Mouse (Mus musculus) forebrain, postnatal 0 days (tissue): Measurements from ENCODE around the gene Ebna1bp2. TPM values are rescaled to one million over a fixed set of nuclear protein-coding genes. Genes with fewer than 3 reads are reported as not detected.

Experiments
- ATAC-seq: fragments of 200-750 bp; cut with Nextera tagmentation; 2 replicates; pipeline ENCODE4 v1.8.0; 2017; ENCODE audit warnings: mild to moderate bottlenecking, moderate library complexity
- DNase-seq: peaks from one replicate; pipeline ENCODE4 v3.0.0-alpha.2; 2015
- H3K27ac ChIP-seq: fragments of 300-500 bp; sonication (generic); 2 replicates; pipeline ENCODE4 v1.5.1; 2014; ENCODE audit warnings: low read depth, mild to moderate bottlenecking, antibody characterized with exemption, low read length, moderate library complexity, mixed read lengths
- H3K27me3 ChIP-seq: fragments of 300-500 bp; sonication (generic); 2 replicates; pipeline ENCODE4 v1.6.1; 2014; ENCODE audit warnings: mild to moderate bottlenecking, low read length, mixed read lengths; ENCODE audit not compliant: insufficient read depth
- H3K36me3 ChIP-seq: fragments of 300-500 bp; sonication (generic); 2 replicates; pipeline ENCODE4 v1.6.1; 2014; ENCODE audit warnings: mild to moderate bottlenecking, moderate library complexity; ENCODE audit not compliant: insufficient read depth
- H3K4me1 ChIP-seq: fragments of 300-500 bp; sonication (generic); 2 replicates; pipeline ENCODE4 v1.6.1; 2014; ENCODE audit warnings: antibody characterized with exemption; ENCODE audit not compliant: insufficient read depth
- H3K4me2 ChIP-seq: fragments of 300-500 bp; sonication (generic); 2 replicates; pipeline ENCODE4 v1.6.1; 2014; ENCODE audit warnings: low read depth, mild to moderate bottlenecking, moderate library complexity
- H3K4me3 ChIP-seq: fragments of 300-500 bp; sonication (generic); 2 replicates; pipeline ENCODE4 v1.5.1; 2014; ENCODE audit warnings: low read depth, low read length, mixed read lengths
- H3K9ac ChIP-seq: fragments of 300-500 bp; sonication (generic); 2 replicates; pipeline ENCODE4 v1.6.1; 2014; ENCODE audit warnings: mild to moderate bottlenecking
- H3K9me3 ChIP-seq: fragments of 300-500 bp; sonication (generic); 2 replicates; pipeline ENCODE4 v1.6.1; 2016; ENCODE audit warnings: low read length
- CTCF ChIP-seq: sonication (generic); IDR thresholded peaks from 2 replicates; pipeline ENCODE4 v1.5.1; 2016; ENCODE audit warnings: antibody characterized with exemption, control low read depth, low read depth
- WGBS: fragments of 180-500 bp; shearing (Covaris S2); extraction: QIAGEN DNeasy Blood & Tissue Kit; methylation state at CpG from one replicate; pipeline ENCODE4 v1.1.7; 2014; 5-methylcytosine and 5-hydroxymethylcytosine counted together
- polyA plus RNA-seq: library from polyadenylated mRNA; unstranded; fragments of >200 nt; fragmentation: Nextera tagmentation; extraction: Ambion mirVana; gene quantifications from 2 replicates; pipeline ENCODE4 v1.2.1, GENCODE M21; 2015
- total RNA-seq: library from RNA; depleted of rRNA; stranded (reverse); fragments of >200 nt; gene quantifications from 2 replicates; pipeline ENCODE4 v1.2.3, GENCODE M21; 2014; rRNA removed

The Ebna1bp2 gene
- total and polyA plus RNA-seq, 2 experiments from 2014 or later = 48.9 to 97.7 TPM

DNA sequence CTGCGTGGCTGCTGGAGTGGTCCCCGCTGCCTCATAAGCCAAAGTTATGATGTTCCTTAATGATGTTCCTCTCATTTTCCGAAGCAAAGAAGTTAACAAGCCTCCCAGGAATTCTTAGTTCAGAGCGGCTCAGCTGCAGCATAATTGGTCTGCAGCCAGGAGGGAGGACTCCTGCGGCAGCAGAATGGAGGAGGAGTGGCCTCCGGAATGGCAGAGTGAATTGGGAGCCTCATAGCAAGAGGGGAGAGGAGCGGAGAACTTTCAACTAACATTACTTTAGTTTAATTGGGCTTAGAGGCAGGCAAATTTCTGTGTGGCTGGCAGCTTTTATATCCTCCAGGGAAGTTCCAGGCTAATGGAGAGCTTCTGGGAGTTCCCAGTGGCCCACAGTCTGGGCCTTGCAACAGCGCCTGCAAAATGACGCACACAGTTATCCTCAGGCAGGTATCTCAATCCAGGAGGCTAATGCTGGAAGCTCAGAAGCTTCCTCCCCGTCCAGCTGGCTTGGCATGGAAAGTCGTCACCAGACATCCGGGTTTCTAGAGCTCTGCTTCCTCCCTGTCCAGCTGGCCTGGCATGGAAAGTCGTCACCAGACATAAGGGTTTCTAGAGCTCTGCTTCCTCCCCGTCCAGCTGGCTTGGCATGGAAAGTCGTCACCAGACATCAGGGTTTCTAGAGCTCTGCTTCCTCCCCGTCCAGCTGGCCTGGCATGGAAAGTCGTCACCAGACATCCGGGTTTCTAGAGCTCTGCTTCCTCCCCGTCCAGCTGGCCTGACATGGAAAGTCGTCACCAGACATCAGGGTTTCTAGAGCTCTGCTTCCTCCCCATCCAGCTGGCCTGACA is 22.0 kb downstream of the Ebna1bp2 start:
- ATAC-seq = no peak
- no peak overlapping the region for H3K4me3 ChIP-seq

DNA sequence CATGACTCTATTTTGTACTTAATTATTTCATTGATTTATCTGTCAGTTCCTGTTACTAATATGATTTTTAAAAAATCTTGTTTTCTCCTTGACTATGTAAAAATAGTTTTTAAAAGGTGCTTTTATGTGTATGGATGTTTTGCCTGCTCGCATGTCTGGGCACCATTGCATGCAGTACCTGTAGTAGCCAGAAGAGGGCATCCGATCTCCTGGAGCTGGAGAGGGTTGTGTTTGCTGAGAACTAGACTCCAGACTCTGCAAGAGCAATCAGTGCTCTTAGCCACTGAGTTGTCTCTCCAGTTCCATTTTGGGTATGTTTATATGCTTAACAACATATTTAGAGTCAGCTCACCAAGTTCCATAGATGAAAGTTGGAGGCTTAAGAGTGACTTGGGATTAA is 24.6 kb downstream of the Ebna1bp2 start:
- Histone ChIP-seq H3K27me3 (no peaks in the 10 kb centered on the region), H3K27ac (no peak overlapping the region), H3K4me1 (no peaks in the 10 kb centered on the region), H3K4me3 (no peak overlapping the region), H3K9ac (no peak overlapping the region), H3K9me3 (no peaks in the 10 kb centered on the region), H3K4me2 (no peak overlapping the region), H3K36me3 (no peaks in the 10 kb centered on the region)
- DNase-seq = peak; percentile 63
- TF ChIP-seq CTCF = peak; percentile 76
- ATAC-seq = no peak
- WGBS = 4% methylated on average over 2 of the region's 2 CpGs

More for the DNA sequence above, 22.0 kb downstream of the Ebna1bp2 start:
- Histone ChIP-seq H3K9me3 (no peaks in the 10 kb centered on the region), H3K4me1 (no peaks in the 10 kb centered on the region), H3K36me3 (no peaks in the 10 kb centered on the region), H3K27me3 (no peaks in the 10 kb centered on the region), H3K9ac (no peak overlapping the region), H3K27ac (no peak overlapping the region), H3K4me2 (no peak overlapping the region)
- DNase-seq = peak; percentile 37
- TF ChIP-seq CTCF = no peak
- WGBS = 29% methylated on average over 20 of the region's 20 CpGs

DNA sequence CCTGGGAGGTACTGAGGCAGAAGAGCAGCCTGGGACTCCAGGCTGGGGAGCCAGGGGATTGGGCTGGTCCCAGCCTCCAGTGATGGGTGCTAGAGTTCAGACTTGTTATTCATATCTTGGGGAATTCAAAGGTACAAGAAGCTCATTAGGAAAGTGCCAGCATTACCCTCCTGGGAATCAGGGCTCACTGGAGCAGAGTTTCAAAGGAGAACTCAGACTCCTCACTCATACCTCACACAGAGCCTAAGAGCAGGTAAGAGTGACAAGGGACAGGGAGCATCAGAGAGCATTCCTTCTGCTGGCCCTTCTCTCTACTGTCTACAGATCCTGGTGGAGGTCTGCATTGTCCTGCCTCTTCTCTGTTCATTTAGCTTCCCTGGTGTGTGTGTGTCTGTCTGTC is 38.1 kb downstream of the Ebna1bp2 start, which contains the start of gene Olfr62:
Olfr62 (plus strand) TSS at position 301 of the 400 bp plus-strand sequence.
- Histone ChIP-seq H3K4me1 (no peaks in the 10 kb centered on the region), H3K9ac (no peak within 1 kb of the TSS), H3K9me3 (no peaks in the 10 kb centered on the region), H3K4me2 (no peak within 1 kb of the TSS), H3K36me3 (no peaks in the 10 kb centered on the region), H3K4me3 (no peak within 1 kb of the TSS), H3K27ac (no peak within 1 kb of the TSS), H3K27me3 (no peaks in the 10 kb centered on the region)
- DNase-seq (no peak), ATAC-seq (no peak)
- TF ChIP-seq CTCF = no peak

Other genes with a start within 250 kb of the Ebna1bp2 start
- gene Szt2, start 211.5 kb upstream of the Ebna1bp2 start, total RNA-seq = 13.5 and 21.1 TPM in 2 replicates
- 1.6 and 3.4 TPM in 2 replicates for gene Szt2, start 211.5 kb upstream of the Ebna1bp2 start, polyA plus RNA-seq
- 79.6 and 82.9 TPM in 2 replicates for gene Med8, start 211.5 kb upstream of the Ebna1bp2 start, total RNA-seq
- 86.6 and 96.2 TPM in 2 replicates for gene Med8, start 211.5 kb upstream of the Ebna1bp2 start, polyA plus RNA-seq
- gene Elovl1, start 192.7 kb upstream of the Ebna1bp2 start, total RNA-seq = 10.2 and 13.9 TPM in 2 replicates
- 22.2 and 22.3 TPM in 2 replicates for gene Elovl1, start 192.7 kb upstream of the Ebna1bp2 start, polyA plus RNA-seq
- 17.6 and 21.6 TPM in 2 replicates for gene Cdc20, start 183.4 kb upstream of the Ebna1bp2 start, total RNA-seq
- gene Cdc20, start 183.4 kb upstream of the Ebna1bp2 start, polyA plus RNA-seq = 24.1 and 27.1 TPM in 2 replicates
- not detected in 2 replicates for gene Mpl, start 163.3 kb upstream of the Ebna1bp2 start, total RNA-seq
- gene Mpl, start 163.3 kb upstream of the Ebna1bp2 start, polyA plus RNA-seq = 0.10 TPM in 1 of 2 replicates, not detected in the other
- 10.4 and 14.9 TPM in 2 replicates for gene Tie1, start 130.7 kb upstream of the Ebna1bp2 start, total RNA-seq
- 9.5 and 9.8 TPM in 2 replicates for gene Tie1, start 130.7 kb upstream of the Ebna1bp2 start, polyA plus RNA-seq
- gene 2610528J11Rik, start 93.8 kb upstream of the Ebna1bp2 start, total RNA-seq = not detected in 2 replicates
- not detected in 2 replicates for gene 2610528J11Rik, start 93.8 kb upstream of the Ebna1bp2 start, polyA plus RNA-seq
- gene Tmem125, start 76.8 kb upstream of the Ebna1bp2 start, total RNA-seq = 0.31 TPM in 1 of 2 replicates, not detected in the other
- 0.29 and 0.39 TPM in 2 replicates for gene Tmem125, start 76.8 kb upstream of the Ebna1bp2 start, polyA plus RNA-seq
- 0.69 and 2.0 TPM in 2 replicates for gene Cfap57, start within 50 bp of the Ebna1bp2 start, total RNA-seq
- gene Cfap57, start within 50 bp of the Ebna1bp2 start, polyA plus RNA-seq = 0.89 and 1.3 TPM in 2 replicates
- not detected in 2 replicates for gene Olfr62, start 38.2 kb downstream of the Ebna1bp2 start, total RNA-seq
- gene Olfr62, start 38.2 kb downstream of the Ebna1bp2 start, polyA plus RNA-seq = not detected in 2 replicates
- not detected in 2 replicates for gene Olfr1342, start 72.0 kb downstream of the Ebna1bp2 start, total RNA-seq
- not detected in 2 replicates for gene Olfr1342, start 72.0 kb downstream of the Ebna1bp2 start, polyA plus RNA-seq
- not detected in 2 replicates for gene Olfr1341, start 82.7 kb downstream of the Ebna1bp2 start, total RNA-seq
- not detected in 2 replicates for gene Olfr1341, start 82.7 kb downstream of the Ebna1bp2 start, polyA plus RNA-seq
- not detected in 2 replicates for gene Olfr1340, start 99.3 kb downstream of the Ebna1bp2 start, total RNA-seq
- gene Olfr1340, start 99.3 kb downstream of the Ebna1bp2 start, polyA plus RNA-seq = 0.10 TPM in 1 of 2 replicates, not detected in the other
- not detected in 2 replicates for gene Olfr1339, start 111.4 kb downstream of the Ebna1bp2 start, total RNA-seq
- not detected in 2 replicates for gene Olfr1339, start 111.4 kb downstream of the Ebna1bp2 start, polyA plus RNA-seq
- not detected in 2 replicates for gene Olfr1338, start 137.9 kb downstream of the Ebna1bp2 start, total RNA-seq
- gene Olfr1338, start 137.9 kb downstream of the Ebna1bp2 start, polyA plus RNA-seq = not detected in 2 replicates
- not detected in 2 replicates for gene Olfr1337, start 161.8 kb downstream of the Ebna1bp2 start, total RNA-seq
- not detected in 2 replicates for gene Olfr1337, start 161.8 kb downstream of the Ebna1bp2 start, polyA plus RNA-seq
- not detected in 2 replicates for gene Olfr1335, start 189.1 kb downstream of the Ebna1bp2 start, total RNA-seq
- not detected in 2 replicates for gene Olfr1335, start 189.1 kb downstream of the Ebna1bp2 start, polyA plus RNA-seq
- not detected in 2 replicates for gene Olfr1333, start 215.5 kb downstream of the Ebna1bp2 start, total RNA-seq
- not detected in 2 replicates for gene Olfr1333, start 215.5 kb downstream of the Ebna1bp2 start, polyA plus RNA-seq
- not detected in 2 replicates for gene Olfr1331, start 243.8 kb downstream of the Ebna1bp2 start, total RNA-seq
- gene Olfr1331, start 243.8 kb downstream of the Ebna1bp2 start, polyA plus RNA-seq = not detected in 2 replicates